ENCODE assay signal across 12 mouse cellular contexts in the genomic region with DNA sequence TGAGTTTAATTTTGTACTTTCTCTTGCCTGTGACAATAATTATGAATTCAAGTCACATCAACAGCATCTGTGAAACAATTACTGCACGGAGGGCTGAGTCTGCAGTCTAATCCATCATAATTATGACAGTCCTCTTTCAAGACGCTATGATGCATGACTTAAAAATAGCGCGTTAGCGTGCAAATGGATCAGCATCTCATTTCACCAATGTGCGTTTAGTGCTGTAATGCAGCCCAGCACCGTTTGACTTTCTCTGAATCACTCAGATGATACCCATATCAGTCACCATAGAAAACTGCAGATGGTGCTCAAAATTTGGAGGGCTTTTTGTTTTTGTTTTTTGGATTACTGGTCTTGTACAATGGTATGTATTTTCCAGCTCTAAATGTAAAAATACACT. TPM values are rescaled to one million over a fixed set of nuclear protein-coding genes. Genes with fewer than 3 reads are reported as not detected.
A peak's percentile ranks its signal among the peaks of the same experiment; 100 is the strongest.
DNase-seq lines count a peak whose midpoint lies in the region; ATAC-seq lines count a peak whose summit lies in the region.
"Had no signal": no experiment of that assay in that cellular context is flagged by ENCODE, and none has a peak within 500 bp of the region (broad histone marks: within the 10 kb centered on the region; RNA-seq: fewer than 3 reads in every experiment).

No protein-coding gene starts in this region.

- H3K9me3 ChIP-seq in neural tube, embryonic 11.5 days (ENCODE audit: control insufficient read depth, low read length): no peaks in the 10 kb centered on the region
- H3K9me3 ChIP-seq in neural tube, embryonic 14.5 days (ENCODE audit: control insufficient read depth, low read length): no peaks in the 10 kb centered on the region
- H3K9me3 ChIP-seq: liver, embryonic 13.5 days had no signal

- H3K4me1 ChIP-seq in neural tube, embryonic 11.5 days (ENCODE audit: control insufficient read depth, insufficient read depth, low read length): no peaks in the 10 kb centered on the region
- no peaks in the 10 kb centered on the region for H3K4me1 ChIP-seq in neural tube, embryonic 14.5 days (ENCODE audit: control insufficient read depth, insufficient read depth, low read length)
- H3K4me1 ChIP-seq: heart, embryonic 13.5 days; liver, embryonic 13.5 days had no signal

- DNase-seq in embryo, embryonic 11 days: peak; percentile 1
- no peak for DNase-seq in embryo, embryonic 10 days (ENCODE audit: low spot score)
- no peak for DNase-seq in neural tube, embryonic 11.5 days (ENCODE audit: low spot score)
- DNase-seq in neural tube, embryonic 10.5 days (ENCODE audit: extremely low spot score, low spot score): no peak
- peak; percentile 29 to 40 for DNase-seq in layer of hippocampus, adult 8-10 months (ENCODE audit: low spot score in 2 of 2)
- DNase-seq in kidney, postnatal 14 days: no peak
- no peak for DNase-seq in adrenal gland, postnatal 4 days (ENCODE audit: low spot score in 2 of 2)
- DNase-seq: liver, embryonic 13.5 days; lung, postnatal 36 days had no signal

- ATAC-seq in neural tube, embryonic 11.5 days (ENCODE audit: insufficient read depth, low FRiP score, low TSS enrichment): peak; percentile 60; the same call in 1 of the 2 replicates
- ATAC-seq in neural tube, embryonic 14.5 days (ENCODE audit: low read depth): peak; percentile 93
- ATAC-seq: intestine, embryonic 16.5 days had no signal

- no peak overlapping the region for H3K9ac ChIP-seq in neural tube, embryonic 11.5 days (ENCODE audit: low read length)
- H3K9ac ChIP-seq in neural tube, embryonic 14.5 days (replicated peaks; ENCODE audit: low read depth, low read length): no peak overlapping the region
- H3K9ac ChIP-seq: heart, embryonic 13.5 days; liver, embryonic 13.5 days had no signal

- H3K4me3 ChIP-seq in neural tube, embryonic 11.5 days (ENCODE audit: low read depth, low read length): no peak overlapping the region
- H3K4me3 ChIP-seq in neural tube, embryonic 14.5 days (ENCODE audit: low read depth, low read length): no peak overlapping the region
- H3K4me3 ChIP-seq: heart, embryonic 13.5 days; liver, embryonic 13.5 days had no signal

- H3K36me3 ChIP-seq in neural tube, embryonic 11.5 days (ENCODE audit: control insufficient read depth, insufficient read depth, low read length): no peaks in the 10 kb centered on the region
- H3K36me3 ChIP-seq in neural tube, embryonic 14.5 days (ENCODE audit: control insufficient read depth, insufficient read depth, low read length): no peaks in the 10 kb centered on the region
- H3K36me3 ChIP-seq: liver, embryonic 13.5 days had no signal

- 88% methylated on average over 7 of the region's 7 CpGs for WGBS in neural tube, embryonic 11.5 days
- 48% methylated on average over 7 of the region's 7 CpGs for WGBS in neural tube, embryonic 14.5 days

- no peaks in the 10 kb centered on the region for H3K27me3 ChIP-seq in neural tube, embryonic 11.5 days (ENCODE audit: control insufficient read depth, insufficient read depth, low read length)
- H3K27me3 ChIP-seq in neural tube, embryonic 14.5 days (ENCODE audit: control insufficient read depth, insufficient read depth, low read length): no peaks in the 10 kb centered on the region
- H3K27me3 ChIP-seq: heart, embryonic 13.5 days; liver, embryonic 13.5 days had no signal

- H3K27ac ChIP-seq in neural tube, embryonic 11.5 days (ENCODE audit: low read depth, low read length): no peak overlapping the region
- no peak overlapping the region for H3K27ac ChIP-seq in neural tube, embryonic 14.5 days (ENCODE audit: low read depth, low read length)
- H3K27ac ChIP-seq: heart, embryonic 13.5 days; liver, embryonic 13.5 days had no signal

- no peak overlapping the region for H3K4me2 ChIP-seq in neural tube, embryonic 11.5 days (ENCODE audit: low read depth)
- no peak overlapping the region for H3K4me2 ChIP-seq in neural tube, embryonic 14.5 days (ENCODE audit: low read depth, low read length)
- H3K4me2 ChIP-seq: heart, embryonic 13.5 days; liver, embryonic 13.5 days had no signal

RNA-seq across cellular contexts. Expression of gene Tet2, which starts 48.0 kb away (rescaled TPM):
- 15.6 and 18.3 TPM in 2 replicates for polyA plus RNA-seq in neural tube, embryonic 11.5 days (2014; fragmentation: Nextera tagmentation; extraction: Ambion mirVana)
- total RNA-seq in layer of hippocampus, adult 8-10 months (2022): 10 to 100 TPM; 44.9 to 50.5 (median 48.3) TPM
- polyA plus RNA-seq in neural tube, embryonic 14.5 days (2014; fragmentation: Nextera tagmentation; extraction: Ambion mirVana): 18.5 and 28.4 TPM in 2 replicates
- 10 to 100 TPM; 64.2 to 67.5 TPM for total RNA-seq in adrenal gland, postnatal 4 days (2021)

Comparison
In these comparisons a context has a peak if more than half of its experiments do, and no peak if none do; other contexts are left out.
1. DNase-seq: peak in embryo, embryonic 11 days (single experiment) and layer of hippocampus, adult 8-10 months (2 of 2); none in embryo, embryonic 10 days (single experiment), neural tube, embryonic 11.5 days (single experiment), neural tube, embryonic 10.5 days (single experiment), kidney, postnatal 14 days (single experiment) and adrenal gland, postnatal 4 days (0 of 2).